Mouse (Mus musculus): ENCODE data around the gene Batf2. TPM values are rescaled to one million over a fixed set of nuclear protein-coding genes. Genes with fewer than 3 reads are reported as not detected.
A peak's percentile ranks its signal among the peaks of the same experiment; 100 is the strongest.
"Not testable (repeated sequence)": the region's sequence is repeated elsewhere in the genome, so short reads cannot be mapped to it uniquely, and the experiment has no call there.

Gene Batf2
- polyA plus RNA-seq, 1 experiment from 2014 or later: 0.15 TPM

DNA sequence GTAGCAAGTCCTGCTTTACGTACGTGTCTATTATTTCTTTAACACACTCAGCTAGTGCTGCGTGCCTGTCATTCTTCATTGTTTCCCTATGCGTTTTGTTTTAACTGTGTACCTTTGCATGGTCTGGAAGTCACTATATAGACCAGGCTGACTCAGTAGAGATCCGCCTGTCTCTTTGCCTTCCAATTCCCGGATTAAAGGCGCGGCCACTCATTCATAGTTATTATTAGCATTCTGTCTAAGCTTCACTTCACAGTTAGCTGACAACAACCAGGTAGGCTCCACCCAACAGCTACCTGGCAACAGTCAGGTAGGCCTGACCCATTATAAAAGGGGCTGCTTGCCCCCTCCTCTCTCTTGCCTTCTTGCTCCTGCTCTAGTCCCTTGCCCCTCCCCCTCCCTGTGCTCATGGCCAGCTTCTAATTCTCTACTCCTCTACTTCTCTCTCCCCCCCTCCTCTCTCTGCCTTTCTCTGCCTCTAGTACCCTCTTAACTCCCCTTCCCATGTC is 22.1 kb upstream of the Batf2 start:
- ATAC-seq: peak; percentile 3; the same call in 1 of the 2 replicates
- no peaks in the 10 kb centered on the region for H3K27me3 ChIP-seq (replicated peaks)
- H3K4me3 ChIP-seq: peak overlapping the region; percentile 79
- peaks cover 35% of the 10 kb centered on the region for H3K4me1 ChIP-seq
- peak overlapping the region; percentile 97 for H3K27ac ChIP-seq
- H3K4me2 ChIP-seq: peak overlapping the region; percentile 95
- 9% methylated on average over 8 of the region's 8 CpGs for WGBS (ENCODE audit: insufficient replicate concordance)
- H3K9me3 ChIP-seq (replicated peaks): no peaks in the 10 kb centered on the region
- peak overlapping the region; percentile 88 for H3K9ac ChIP-seq
- H3K36me3 ChIP-seq: peaks cover 68% of the 10 kb centered on the region

- peak overlapping the region; percentile 2; the same call in 1 of the 2 replicates for H3K27ac ChIP-seq
Measured at GRCm38 (mm10) chr19:6121761-6122160, 19.0 kb upstream of the Batf2 start.

GRCm38 (mm10) chr19:6123330-6123729 is 17.5 kb upstream of the Batf2 start:
- Histone ChIP-seq H3K27ac (no peak overlapping the region), H3K4me1 (peaks cover 33% of the 10 kb centered on the region), H3K4me2 (no peak overlapping the region), H3K36me3 (peaks cover 46% of the 10 kb centered on the region), H3K9me3 (replicated peaks) (no peaks in the 10 kb centered on the region), H3K27me3 (replicated peaks) (no peaks in the 10 kb centered on the region), H3K4me3 (no peak overlapping the region), H3K9ac (no peak overlapping the region)
- 80% methylated on average over 8 of the region's 8 CpGs for WGBS (ENCODE audit: insufficient replicate concordance)
- ATAC-seq: no peak

More at GRCm38 (mm10) chr19:6121761-6122160, 19.0 kb upstream of the Batf2 start:
- Histone ChIP-seq H3K4me2 (peak overlapping the region; percentile 23), H3K4me1 (peaks cover 36% of the 10 kb centered on the region), H3K36me3 (peaks cover 48% of the 10 kb centered on the region), H3K9ac (no peak overlapping the region), H3K9me3 (replicated peaks) (no peaks in the 10 kb centered on the region), H3K4me3 (peak overlapping the region; percentile 22), H3K27me3 (replicated peaks) (no peaks in the 10 kb centered on the region)
- 53% methylated on average over 19 of the region's 19 CpGs for WGBS (ENCODE audit: insufficient replicate concordance)
- ATAC-seq: no peak

DNA sequence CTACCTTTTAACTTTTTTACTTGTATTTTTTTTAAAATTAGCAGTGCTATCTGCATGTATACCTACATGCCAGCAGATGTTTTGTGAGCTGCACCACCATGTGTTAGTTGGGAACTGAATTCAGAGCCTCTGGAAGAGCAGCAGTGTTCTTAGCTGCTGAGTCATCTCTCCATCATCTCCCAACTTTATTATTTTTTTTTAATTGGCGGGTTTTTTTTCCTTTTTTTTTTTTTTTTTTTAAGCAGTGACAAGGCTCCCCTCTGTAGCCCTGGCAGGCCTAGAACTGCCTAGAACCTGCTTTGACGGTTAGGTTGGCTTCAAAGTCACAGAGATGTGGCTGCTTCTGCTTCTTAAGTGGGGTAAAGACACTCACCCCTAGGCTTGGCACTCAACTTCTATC is 15.9 kb upstream of the Batf2 start:
- Histone ChIP-seq H3K4me2 (no peak overlapping the region), H3K4me1 (peaks cover 39% of the 10 kb centered on the region), H3K9me3 (replicated peaks) (no peaks in the 10 kb centered on the region), H3K27ac (0 out of 2 replicates have a peak overlapping the region, but pooled peaks have one; percentile 10), H3K27me3 (replicated peaks) (no peaks in the 10 kb centered on the region), H3K4me3 (no peak overlapping the region), H3K36me3 (peaks cover 40% of the 10 kb centered on the region), H3K9ac (no peak overlapping the region)
- no peak for ATAC-seq
- WGBS (ENCODE audit: insufficient replicate concordance): 62% methylated on average over 2 of the region's 2 CpGs

DNA sequence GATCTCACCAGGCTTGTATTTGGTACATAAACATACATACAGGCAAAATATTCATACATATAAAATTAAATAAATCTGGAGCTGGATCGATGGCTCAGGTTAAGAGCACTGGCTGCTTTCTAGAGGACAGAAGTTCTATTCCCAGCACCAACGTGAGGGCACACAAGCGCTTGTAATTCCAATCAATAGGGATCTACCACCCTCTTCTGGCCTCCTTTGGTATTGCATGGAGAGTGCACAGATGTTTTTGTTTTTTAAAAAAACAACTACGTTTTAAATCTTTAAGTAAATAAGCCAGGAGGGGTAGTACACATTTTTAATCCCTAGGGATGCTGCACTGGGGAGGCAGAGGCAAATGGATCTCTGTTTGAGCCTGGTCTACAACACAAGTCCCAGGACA is 14.5 kb upstream of the Batf2 start:
- no peaks in the 10 kb centered on the region for H3K27me3 ChIP-seq (replicated peaks)
- peak overlapping the region; percentile 99 for H3K27ac ChIP-seq
- H3K9me3 ChIP-seq (replicated peaks): no peaks in the 10 kb centered on the region
- peak overlapping the region; percentile 68 for H3K4me3 ChIP-seq
- peak overlapping the region; percentile 81 for H3K9ac ChIP-seq
- H3K36me3 ChIP-seq: peaks cover 26% of the 10 kb centered on the region
- ATAC-seq: no peak
- H3K4me1 ChIP-seq: peaks cover 53% of the 10 kb centered on the region
- peak overlapping the region; percentile 80 for H3K4me2 ChIP-seq
- 16% methylated on average over 4 of the region's 4 CpGs for WGBS (ENCODE audit: insufficient replicate concordance)

DNA sequence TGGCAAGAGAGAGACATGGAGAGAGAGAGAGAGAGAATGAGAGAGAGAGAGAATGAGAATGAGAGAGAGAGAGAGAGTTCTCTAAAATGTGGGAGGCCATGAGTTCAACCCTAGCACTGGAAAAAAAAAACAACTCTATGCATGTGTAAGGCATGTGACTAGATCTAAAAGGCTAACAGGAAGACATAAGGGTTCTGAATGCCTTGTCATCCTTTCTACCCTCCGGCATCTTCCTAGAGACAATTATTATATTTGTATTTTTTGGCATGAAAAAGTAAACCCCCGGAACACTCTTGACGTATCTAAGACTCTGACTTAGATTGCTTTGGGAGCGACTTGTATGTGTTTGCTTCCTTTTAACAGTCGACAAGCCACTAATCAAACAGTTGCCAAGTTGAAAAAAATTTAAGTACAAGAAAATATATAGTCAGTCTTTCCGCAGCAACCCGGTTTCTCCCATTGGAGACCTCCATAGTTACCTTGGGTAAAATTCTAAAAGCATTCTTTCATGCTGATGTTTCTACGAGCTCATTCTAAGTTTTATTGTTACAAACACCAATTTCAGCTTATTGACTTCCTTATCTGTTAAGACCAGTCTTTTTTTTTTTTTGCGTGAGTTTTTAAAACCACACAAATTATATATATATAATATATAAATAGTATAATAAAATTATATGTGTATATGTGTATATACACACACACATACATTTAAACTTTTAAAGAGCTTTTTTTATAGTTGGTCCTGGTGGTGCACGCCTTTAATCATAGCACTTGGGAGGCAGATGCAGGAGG is 13.8 kb upstream of the Batf2 start:
- peak overlapping the region; percentile 81 for H3K9ac ChIP-seq
- H3K27me3 ChIP-seq (replicated peaks): no peaks in the 10 kb centered on the region
- H3K4me3 ChIP-seq: peak overlapping the region; percentile 68
- H3K36me3 ChIP-seq: peaks cover 19% of the 10 kb centered on the region
- H3K4me2 ChIP-seq: peak overlapping the region; percentile 80
- no peak for ATAC-seq
- H3K4me1 ChIP-seq: peaks cover 56% of the 10 kb centered on the region
- 57% methylated on average over 10 of the region's 10 CpGs for WGBS (ENCODE audit: insufficient replicate concordance)
- H3K9me3 ChIP-seq (replicated peaks): no peaks in the 10 kb centered on the region
- H3K27ac ChIP-seq: peak overlapping the region; percentile 99

DNA sequence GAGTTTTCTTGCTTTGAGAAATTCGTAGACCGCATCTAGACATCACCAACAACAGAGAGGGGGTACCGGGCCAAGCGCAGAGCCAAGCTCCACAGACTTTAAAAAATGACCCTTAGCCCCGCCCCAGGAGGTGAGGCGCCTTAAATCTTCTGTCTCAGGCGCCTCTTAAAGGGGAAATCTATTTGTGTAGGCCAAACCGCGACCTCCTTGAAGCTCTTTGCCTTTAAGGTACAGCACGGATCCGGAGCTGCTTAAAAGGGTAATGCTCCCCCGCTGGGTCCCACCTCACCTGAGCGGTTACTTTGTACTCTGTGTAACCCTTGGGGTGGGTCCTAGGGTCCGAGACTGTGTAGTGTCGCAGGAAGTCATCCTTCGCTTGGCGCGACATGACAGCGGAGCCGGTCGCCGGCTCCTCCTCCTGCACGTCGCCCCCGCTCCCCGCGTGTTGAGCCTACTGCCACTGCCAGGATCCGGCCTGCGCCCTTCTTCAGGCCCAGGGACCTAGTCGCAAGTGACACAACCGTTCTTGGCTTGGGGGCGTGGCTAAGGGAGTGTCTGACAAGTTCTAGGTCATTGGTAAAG is 12.9 kb upstream of the Batf2 start, which contains the start of gene Snx15:
Gene Snx15, minus strand, starts transcription at position 545 of the 582 bp plus-strand sequence.
- Histone ChIP-seq H3K4me3 (peak within 1 kb of the TSS; percentile 68), H3K27me3 (replicated peaks) (no peaks in the 10 kb centered on the region), H3K9me3 (replicated peaks) (no peaks in the 10 kb centered on the region), H3K27ac (peak within 1 kb of the TSS; percentile 99), H3K9ac (peak within 1 kb of the TSS; percentile 81), H3K4me1 (peaks cover 62% of the 10 kb centered on the region), H3K4me2 (peak within 1 kb of the TSS; percentile 80), H3K36me3 (peaks cover 16% of the 10 kb centered on the region)
- under 1% methylated on average over 32 of the region's 32 CpGs for WGBS (ENCODE audit: insufficient replicate concordance)
- ATAC-seq: peak; percentile 83

DNA sequence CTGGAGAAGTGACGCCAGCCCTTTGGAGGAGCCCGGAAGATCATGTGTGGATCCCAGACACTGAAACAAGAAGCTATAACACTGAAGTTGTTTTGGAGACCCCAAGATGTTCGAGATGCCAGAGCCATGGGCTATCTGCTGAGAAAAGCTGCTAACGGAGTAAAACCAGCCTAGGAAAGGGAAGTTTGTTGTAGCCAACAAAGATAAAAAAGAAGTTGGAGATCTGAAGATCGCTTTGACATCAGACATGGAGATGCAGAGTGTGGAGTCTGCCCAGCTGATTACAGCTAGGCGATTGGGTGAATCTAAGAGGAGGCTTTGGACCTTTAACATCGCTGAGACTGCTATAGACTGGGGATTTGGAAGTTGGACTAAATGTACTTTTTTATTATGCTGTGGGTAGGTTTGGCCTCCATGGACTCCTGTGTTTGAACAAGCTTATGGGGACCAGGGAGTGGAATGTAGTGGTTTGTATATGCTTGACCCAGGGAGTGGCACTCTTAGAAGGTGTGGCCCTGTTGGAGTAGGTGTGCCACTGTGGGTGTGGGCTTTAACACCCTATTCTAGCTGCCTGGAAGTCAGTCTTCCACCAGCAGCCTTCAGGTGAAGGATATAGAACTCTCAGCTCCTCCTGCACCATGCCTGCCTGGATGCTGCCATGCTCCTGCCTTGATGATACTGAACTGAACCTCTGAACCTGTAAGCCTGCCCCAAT is 10.2 kb upstream of the Batf2 start:
- not testable (repeated sequence) for H3K9me3 ChIP-seq (replicated peaks); H3K27me3 ChIP-seq (replicated peaks); ATAC-seq
- WGBS (ENCODE audit: insufficient replicate concordance): 56% methylated on average over 7 of the region's 7 CpGs
- H3K36me3 ChIP-seq: peaks cover 18% of the 10 kb centered on the region
- H3K27ac ChIP-seq: peak overlapping the region; percentile 93
- peaks cover 79% of the 10 kb centered on the region for H3K4me1 ChIP-seq
- H3K4me2 ChIP-seq: peak overlapping the region; percentile 65
- H3K4me3 ChIP-seq: peak overlapping the region; percentile 38
- peak overlapping the region; percentile 53; the same call in 1 of the 2 replicates for H3K9ac ChIP-seq

- Histone ChIP-seq H3K36me3 (peaks cover 32% of the 10 kb centered on the region), H3K9ac (peak overlapping the region; percentile 53), H3K4me2 (peak overlapping the region; percentile 65), H3K27ac (peak overlapping the region; percentile 93), H3K9me3 (replicated peaks) (no peaks in the 10 kb centered on the region), H3K27me3 (replicated peaks) (no peaks in the 10 kb centered on the region), H3K4me3 (peak overlapping the region; percentile 38), H3K4me1 (peaks cover 67% of the 10 kb centered on the region)
- 56% methylated on average over 7 of the region's 7 CpGs for WGBS (ENCODE audit: insufficient replicate concordance)
- peak; percentile 86 for ATAC-seq
Measured at GRCm38 (mm10) chr19:6132171-6132827, 8.5 kb upstream of the Batf2 start.

DNA sequence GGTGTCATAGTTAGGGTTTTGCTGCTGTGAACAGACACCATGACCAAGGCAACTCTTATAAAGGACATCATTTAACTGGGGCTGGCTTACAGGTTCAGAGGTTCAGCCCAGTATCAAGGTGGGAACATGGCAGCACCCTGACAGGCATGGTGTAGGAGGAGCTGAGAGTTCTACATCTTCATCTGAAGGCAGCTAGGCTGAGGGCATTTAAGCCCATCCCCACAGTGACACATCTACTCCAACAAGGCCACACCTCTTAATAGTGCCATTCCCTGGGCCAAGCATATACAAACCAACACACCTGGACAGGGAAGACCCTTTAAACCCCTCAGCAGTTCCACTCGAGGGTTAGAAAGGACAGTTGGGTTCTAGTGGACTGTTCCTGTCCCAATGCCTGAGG is 7.6 kb upstream of the Batf2 start:
- peaks cover 67% of the 10 kb centered on the region for H3K4me1 ChIP-seq
- H3K27ac ChIP-seq: peak overlapping the region; percentile 93
- peak overlapping the region; percentile 38 for H3K4me3 ChIP-seq

GRCm38 (mm10) chr19:6136397-6136796 is 4.4 kb upstream of the Batf2 start:
- Histone ChIP-seq H3K36me3 (peaks cover 40% of the 10 kb centered on the region), H3K9ac (no peak overlapping the region), H3K4me3 (no peak overlapping the region), H3K4me1 (peaks cover 57% of the 10 kb centered on the region), H3K9me3 (replicated peaks) (no peaks in the 10 kb centered on the region), H3K4me2 (no peak overlapping the region), H3K27me3 (replicated peaks) (no peaks in the 10 kb centered on the region), H3K27ac (peak overlapping the region; percentile 24; the same call in 1 of the 2 replicates)
- no peak for ATAC-seq
- 84% methylated on average over 3 of the region's 3 CpGs for whole genome bisulfite sequencing (ENCODE audit: insufficient replicate concordance)

More for the DNA sequence above, 7.6 kb upstream of the Batf2 start:
- WGBS (ENCODE audit: insufficient replicate concordance): 37% methylated on average over 1 of the region's 1 CpGs
- H3K9me3 ChIP-seq (replicated peaks); H3K27me3 ChIP-seq (replicated peaks): not testable (repeated sequence)
- peaks cover 36% of the 10 kb centered on the region for H3K36me3 ChIP-seq
- ATAC-seq: peak; percentile 51
- peak overlapping the region; percentile 53 for H3K9ac ChIP-seq
- peak overlapping the region; percentile 65 for H3K4me2 ChIP-seq
